ENCODE assay signal across 8 mouse cellular contexts in the genomic region with DNA sequence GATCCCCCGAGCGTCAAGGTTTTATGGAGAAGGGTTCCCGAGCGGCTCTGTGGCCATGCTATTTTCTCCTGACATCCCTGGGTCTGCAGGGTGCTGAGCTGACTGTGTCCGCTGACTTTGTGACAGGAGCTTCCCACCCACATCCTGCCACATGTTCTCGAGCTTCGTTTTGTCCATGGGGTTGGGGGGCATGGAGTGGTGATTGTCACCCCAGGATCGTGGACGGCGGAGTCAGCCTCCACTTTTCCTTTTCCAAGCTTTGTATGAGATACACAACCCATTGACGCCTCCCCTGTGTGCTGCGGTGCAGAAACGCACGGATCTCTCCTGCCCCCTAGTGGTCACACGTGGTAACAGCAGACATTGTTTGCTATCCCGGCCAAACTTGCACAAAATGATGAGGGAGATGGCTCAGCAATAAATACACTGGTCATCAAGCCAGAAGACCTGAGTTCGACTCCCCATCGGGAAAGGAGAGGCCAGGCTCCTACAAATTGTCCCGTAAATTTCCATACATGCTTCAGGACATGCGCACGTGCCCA. TPM values are rescaled to one million over a fixed set of nuclear protein-coding genes. Genes with fewer than 3 reads are reported as not detected.
DNase-seq lines count a peak whose midpoint lies in the region; ATAC-seq and TF ChIP-seq lines count a peak whose summit lies in the region.

No protein-coding gene starts in this region.

- H3K27me3 ChIP-seq in hindbrain, embryonic 11.5 days (ENCODE audit: control insufficient read depth, insufficient read depth, low read length): peaks cover 3% of the 10 kb centered on the region; the same call in 1 of the 2 replicates

- peak; percentile 47; the same call in 1 of the 2 replicates for ATAC-seq in hindbrain, embryonic 11.5 days (ENCODE audit: low FRiP score)
- ATAC-seq in megakaryocyte progenitor cell, adult 5-6 weeks (replicated peaks; ENCODE audit: poor library complexity): peak; percentile 67

- no peaks in the 10 kb centered on the region; the same call in none of the 2 replicates for H3K4me1 ChIP-seq in hindbrain, embryonic 11.5 days (replicated peaks; ENCODE audit: control insufficient read depth, insufficient read depth, low read length)

- peak; percentile 93 for DNase-seq in NIH3T3 (ENCODE audit: low read depth)
- peak; percentile 92 for DNase-seq in cerebellum, adult 9-10 months
- peak; percentile 64 to 80 for DNase-seq in frontal cortex, postnatal 10 days (ENCODE audit: low spot score in 2 of 2)
- DNase-seq in hindbrain, embryonic 11.5 days (ENCODE audit: low spot score): peak; percentile 87
- peak; percentile 84 to 89 for DNase-seq in left cerebral cortex, adult 2 months (ENCODE audit: extremely low spot score in 1 of 2, low spot score in 2 of 2)
- DNase-seq in right cerebral cortex, adult 2 months (ENCODE audit: low spot score in 2 of 2): peak; percentile 90
- peak; percentile 59 for DNase-seq in urinary bladder, postnatal 10 days (ENCODE audit: low spot score)

- peak; percentile 98 for TF ChIP-seq CTCF in left cerebral cortex, adult 2 months (IDR thresholded peaks at IDR 0.05)

- H3K9ac ChIP-seq in hindbrain, embryonic 11.5 days (ENCODE audit: low read depth, low read length): no peak overlapping the region

- H3K4me2 ChIP-seq in hindbrain, embryonic 11.5 days (replicated peaks; ENCODE audit: low read depth, low read length): no peak overlapping the region; the same call in 1 of the 2 replicates

- intact Hi-C loops in left cerebral cortex, adult 2 months (cut with DNase I): loop anchor here (2.0 to 5.0 kb wide), 2 partner anchors 114 to 168 kb away; a partner anchor contains a TSS

- H3K4me3 ChIP-seq in hindbrain, embryonic 11.5 days (ENCODE audit: low read depth, low read length): no peak overlapping the region
- peak overlapping the region; percentile 18 for H3K4me3 ChIP-seq in left cerebral cortex, adult 2 months

- H3K9me3 ChIP-seq in hindbrain, embryonic 11.5 days (ENCODE audit: control insufficient read depth, low read length): no peaks in the 10 kb centered on the region

- no peaks in the 10 kb centered on the region for H3K36me3 ChIP-seq in hindbrain, embryonic 11.5 days (ENCODE audit: control insufficient read depth, insufficient read depth, low read length)

- 10% methylated on average over 21 of the region's 21 CpGs for WGBS in hindbrain, embryonic 11.5 days

- no peak overlapping the region for H3K27ac ChIP-seq in hindbrain, embryonic 11.5 days (ENCODE audit: low read depth, low read length)
- peak overlapping the region; percentile 7; the same call in 1 of the 2 replicates for H3K27ac ChIP-seq in left cerebral cortex, adult 2 months

RNA-seq across cellular contexts. Expression of a gene that starts 19.6 kb away (rescaled TPM):
- 6.6 and 7.2 TPM in 2 replicates for polyA plus RNA-seq in hindbrain, embryonic 11.5 days (2014; fragmentation: Nextera tagmentation; extraction: Ambion mirVana)
- total RNA-seq in left cerebral cortex, adult 2 months (2021): 100 to 1,000 TPM in 1 of 2 experiments, 10 to 100 TPM in 1; 66.6 to 111 TPM
- total RNA-seq in megakaryocyte progenitor cell, adult 5-6 weeks (2015): 0.44 and 0.57 TPM in 2 replicates
- 0.83 and 1.2 TPM in 2 replicates for total RNA-seq in megakaryocyte progenitor cell, adult 5-6 weeks (2017)

RNA-seq across cellular contexts. Expression of a gene that starts 30.3 kb away (rescaled TPM):
- 3.4 and 5.8 TPM in 2 replicates for polyA plus RNA-seq in hindbrain, embryonic 11.5 days (2014; fragmentation: Nextera tagmentation; extraction: Ambion mirVana)
- total RNA-seq in left cerebral cortex, adult 2 months (2021): 100 to 1,000 TPM; 100 to 116 TPM
- total RNA-seq in megakaryocyte progenitor cell, adult 5-6 weeks (2015): not detected in 2 replicates
- total RNA-seq in megakaryocyte progenitor cell, adult 5-6 weeks (2017): not detected in 2 replicates

RNA-seq across cellular contexts. Expression of a gene that starts 42.1 kb away (rescaled TPM):
- polyA plus RNA-seq in hindbrain, embryonic 11.5 days (2014; fragmentation: Nextera tagmentation; extraction: Ambion mirVana): 9.2 and 11.0 TPM in 2 replicates
- total RNA-seq in left cerebral cortex, adult 2 months (2021): 10 to 100 TPM; 61.3 to 62.5 TPM
- total RNA-seq in megakaryocyte progenitor cell, adult 5-6 weeks (2015): 1.9 and 2.3 TPM in 2 replicates
- 4.2 and 5.0 TPM in 2 replicates for total RNA-seq in megakaryocyte progenitor cell, adult 5-6 weeks (2017)

Comparison
In these comparisons a context has a peak if more than half of its experiments do, and no peak if none do; other contexts are left out.
1. RNA of a gene that starts 19.6 kb away (total RNA-seq): 66.6 to 111 TPM in left cerebral cortex, adult 2 months; 0.44 to 1.2 TPM in megakaryocyte progenitor cell, adult 5-6 weeks; every median in the first group is over 10 times any median in the second.
2. RNA of a gene that starts 30.3 kb away (total RNA-seq): 100 to 116 TPM in left cerebral cortex, adult 2 months; not detected in megakaryocyte progenitor cell, adult 5-6 weeks; every median in the first group is over 100 times any median in the second.
3. RNA of a gene that starts 42.1 kb away (total RNA-seq): 61.3 to 62.5 TPM in left cerebral cortex, adult 2 months; 1.9 to 5.0 TPM in megakaryocyte progenitor cell, adult 5-6 weeks; every median in the first group is over 10 times any median in the second.
4. Peak in every context shown above with its lines, with median percentiles within 50 percentile points of each other: DNase-seq.